Mouse (Mus musculus) brain, embryonic 18.5 days (tissue): ENCODE measurements around the gene Odf3b.

Experiments used
- DNase-seq: peaks from one replicate; pipeline ENCODE4 v3.0.0-alpha.2; 2012; ENCODE audit warnings: low read depth, low spot score

Gene Odf3b

GRCm38 (mm10) chr15:89336422-89336821 lies 42.7 kb downstream of the Odf3b start:
- no peak for DNase-seq

GRCm38 (mm10) chr15:89334774-89335537 lies 44.1 kb downstream of the Odf3b start:
- DNase-seq, result no peak

- no peak for DNase-seq
These were observed 44.8 kb downstream of the Odf3b start, which contains the start of gene Miox for GRCm38 (mm10) chr15:89334271-89334670. Gene Miox, plus strand, starts transcription at chr15:89334398.
